Mouse (Mus musculus): ENCODE data around the gene Ugt2b5. TPM values are rescaled to one million over a fixed set of nuclear protein-coding genes. Genes with fewer than 3 reads are reported as not detected.
A peak's percentile ranks its signal among the peaks of the same experiment; 100 is the strongest.

Gene Ugt2b5
- polyA plus RNA-seq, 1 experiment from 2014 or later: 146 TPM

DNA sequence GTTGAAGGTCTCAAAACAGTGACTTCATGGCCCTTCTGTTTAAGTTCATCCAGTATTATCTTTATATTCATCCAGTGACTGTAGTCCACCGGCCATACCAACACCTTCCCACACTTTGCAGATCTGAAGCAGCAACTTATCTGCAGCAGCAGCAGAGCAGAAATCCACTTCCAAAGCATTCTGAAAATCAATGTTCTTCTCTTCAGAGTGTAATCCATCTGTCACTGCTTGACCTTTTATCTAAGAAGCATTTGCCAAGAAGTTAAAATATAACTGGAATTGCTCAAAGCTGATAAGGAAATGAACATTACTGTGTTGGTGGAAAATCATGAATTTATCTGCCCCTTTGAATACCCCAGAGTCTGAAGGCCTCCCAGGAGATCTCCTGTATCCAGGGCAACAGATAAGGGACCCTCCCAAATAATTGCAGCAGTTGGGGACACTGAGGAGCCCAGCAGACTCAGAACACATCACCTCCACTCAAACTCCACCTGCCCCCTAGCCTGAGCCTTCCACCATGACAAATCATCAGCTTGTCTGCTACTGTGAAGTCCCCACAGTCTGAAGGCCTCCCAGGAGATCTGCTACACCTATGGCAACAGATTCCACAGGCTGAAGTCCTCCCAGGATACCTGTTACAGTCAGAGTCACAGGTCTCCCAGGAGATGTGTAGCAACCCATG is 47.6 kb downstream of the Ugt2b5 start, which contains the start of gene Ugt2b36:
TSS of gene Ugt2b36 (minus strand) at position 210 of the 682 bp plus-strand sequence.
- H3K27me3 ChIP-seq (ENCODE audit: insufficient read depth, low read length): no peaks in the 10 kb centered on the region
- H3K4me1 ChIP-seq (ENCODE audit: insufficient read depth): no peaks in the 10 kb centered on the region
- H3K27ac ChIP-seq (ENCODE audit: low read depth): no peak within 1 kb of the TSS
- no peak within 1 kb of the TSS for H3K9ac ChIP-seq (replicated peaks)
- DNase-seq (no peak), ATAC-seq (no peak)
- no peaks in the 10 kb centered on the region for H3K36me3 ChIP-seq (replicated peaks; ENCODE audit: insufficient read depth, low read length)
- no peaks in the 10 kb centered on the region for H3K9me3 ChIP-seq (ENCODE audit: low read length)
- no peak within 1 kb of the TSS for H3K4me2 ChIP-seq (ENCODE audit: low read depth, low read length)
- WGBS (ENCODE audit: insufficient replicate concordance): 59% methylated on average over 1 of the region's 1 CpGs
- no peak for TF ChIP-seq CTCF (IDR thresholded peaks at IDR 0.05; ENCODE audit: low read depth)
- no peak for TF ChIP-seq EP300 (IDR thresholded peaks at IDR 0.05; ENCODE audit: low read depth)
- no peak within 1 kb of the TSS for H3K4me3 ChIP-seq (ENCODE audit: low read depth, low read length)

GRCm38 (mm10) chr5:87091111-87091510 is 49.0 kb downstream of the Ugt2b5 start:
- TF ChIP-seq CTCF (IDR thresholded peaks at IDR 0.05; ENCODE audit: low read depth) (no peak), EP300 (IDR thresholded peaks at IDR 0.05; ENCODE audit: low read depth) (no peak)
- no peak overlapping the region for H3K4me3 ChIP-seq (ENCODE audit: low read depth, low read length)
- no peak overlapping the region for H3K4me2 ChIP-seq (ENCODE audit: low read depth, low read length)
- no peak overlapping the region for H3K9ac ChIP-seq (replicated peaks)
- H3K9me3 ChIP-seq (ENCODE audit: low read length): no peaks in the 10 kb centered on the region
- no peak for ATAC-seq
- no peaks in the 10 kb centered on the region for H3K4me1 ChIP-seq (ENCODE audit: insufficient read depth)
- H3K36me3 ChIP-seq (replicated peaks; ENCODE audit: insufficient read depth, low read length): no peaks in the 10 kb centered on the region
- no peaks in the 10 kb centered on the region for H3K27me3 ChIP-seq (ENCODE audit: insufficient read depth, low read length)
- DNase-seq: no peak
- H3K27ac ChIP-seq (ENCODE audit: low read depth): no peak overlapping the region

- H3K9me3 ChIP-seq (ENCODE audit: low read length): no peaks in the 10 kb centered on the region
- H3K9ac ChIP-seq (replicated peaks): no peak overlapping the region
- H3K4me2 ChIP-seq (ENCODE audit: low read depth, low read length): no peak overlapping the region
- H3K36me3 ChIP-seq (replicated peaks; ENCODE audit: insufficient read depth, low read length): no peaks in the 10 kb centered on the region
- TF ChIP-seq CTCF (IDR thresholded peaks at IDR 0.05; ENCODE audit: low read depth): no peak
- TF ChIP-seq EP300 (IDR thresholded peaks at IDR 0.05; ENCODE audit: low read depth): no peak
- no peak for DNase-seq
- no peaks in the 10 kb centered on the region for H3K27me3 ChIP-seq (ENCODE audit: insufficient read depth, low read length)
- peak overlapping the region; percentile 48; the same call in 1 of the 2 replicates for H3K27ac ChIP-seq (ENCODE audit: low read depth)
- H3K4me3 ChIP-seq (ENCODE audit: low read depth, low read length): no peak overlapping the region
- ATAC-seq: peak; percentile 68
- H3K4me1 ChIP-seq (ENCODE audit: insufficient read depth): no peaks in the 10 kb centered on the region
Observed at GRCm38 (mm10) chr5:87089264-87089663, 50.9 kb downstream of the Ugt2b5 start.

DNA sequence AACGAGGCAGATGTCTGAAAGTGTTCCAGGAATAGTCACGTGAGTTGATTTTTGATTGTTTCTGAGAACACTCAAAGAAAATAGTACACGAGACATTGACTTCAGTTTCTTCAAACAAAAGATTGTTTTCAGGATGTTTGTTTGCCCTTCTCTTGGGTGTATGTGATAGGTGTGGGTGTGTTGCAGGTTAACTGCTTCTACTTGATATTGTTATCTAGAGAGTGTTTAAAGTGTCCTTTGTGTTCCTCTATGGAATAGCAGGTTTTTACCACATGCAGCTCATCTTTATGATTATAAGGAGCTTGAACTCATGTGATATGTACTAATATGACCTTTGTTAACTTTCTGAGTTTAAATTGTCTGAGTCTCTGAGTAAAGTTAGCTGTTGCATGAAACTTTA is 53.8 kb downstream of the Ugt2b5 start:
- Histone ChIP-seq H3K4me3 (ENCODE audit: low read depth, low read length) (no peak overlapping the region), H3K4me1 (ENCODE audit: insufficient read depth) (no peaks in the 10 kb centered on the region), H3K27me3 (ENCODE audit: insufficient read depth, low read length) (no peaks in the 10 kb centered on the region), H3K27ac (ENCODE audit: low read depth) (no peak overlapping the region), H3K9me3 (ENCODE audit: low read length) (no peaks in the 10 kb centered on the region), H3K36me3 (replicated peaks; ENCODE audit: insufficient read depth, low read length) (no peaks in the 10 kb centered on the region), H3K9ac (replicated peaks) (no peak overlapping the region), H3K4me2 (ENCODE audit: low read depth, low read length) (no peak overlapping the region)
- DNase-seq (no peak), ATAC-seq (no peak)
- WGBS (ENCODE audit: insufficient replicate concordance): 49% methylated on average over 3 of the region's 3 CpGs
- TF ChIP-seq EP300 (IDR thresholded peaks at IDR 0.05; ENCODE audit: low read depth): no peak
- TF ChIP-seq CTCF (IDR thresholded peaks at IDR 0.05; ENCODE audit: low read depth): no peak

Other genes starting within 250 kb of the Ugt2b5 start
- gene Ugt2b34, start 233.4 kb downstream of the Ugt2b5 start, polyA plus RNA-seq (2015; fragmentation: Nextera tagmentation; extraction: Ambion mirVana): 102 and 108 TPM in 2 replicates
- gene Ugt2b1, start 213.8 kb downstream of the Ugt2b5 start, polyA plus RNA-seq (2015; fragmentation: Nextera tagmentation; extraction: Ambion mirVana): 8.6 and 12.0 TPM in 2 replicates
- 3.7 and 4.4 TPM in 2 replicates for gene Ugt2b35, start 139.5 kb downstream of the Ugt2b5 start, polyA plus RNA-seq (2015; fragmentation: Nextera tagmentation; extraction: Ambion mirVana)
- gene Ugt2b36, start 47.8 kb downstream of the Ugt2b5 start, polyA plus RNA-seq (2015; fragmentation: Nextera tagmentation; extraction: Ambion mirVana): 13.0 and 15.0 TPM in 2 replicates
- gene Ugt2b37, start 114.5 kb upstream of the Ugt2b5 start, polyA plus RNA-seq (2015; fragmentation: Nextera tagmentation; extraction: Ambion mirVana): 0.07 TPM in 1 of 2 replicates, not detected in the other
- 1.9 and 3.7 TPM in 2 replicates for gene Ugt2a3, start 196.9 kb upstream of the Ugt2b5 start, polyA plus RNA-seq (2015; fragmentation: Nextera tagmentation; extraction: Ambion mirVana)

Measured in liver, postnatal 0 days (tissue).